Mouse (Mus musculus) cerebellum, postnatal 25 days (tissue): ENCODE measurements around the gene Gm13103.
"Not testable (repeated sequence)": the region's sequence is repeated elsewhere in the genome, so short reads cannot be mapped to it uniquely, and the experiment has no call there.

Experiments used
- DNase-seq, 2 experiments: peaks; one replicate each; pipeline ENCODE4 v3.0.0; 2021; ENCODE audit warnings: mixed read lengths in 2 of 2

Gene Gm13103

GRCm38 (mm10) chr4:143846197-143846596 lies at the start of gene Gm13103:
Gene Gm13103, plus strand, starts transcription at chr4:143846497.
- DNase-seq, result not testable (repeated sequence)

DNA sequence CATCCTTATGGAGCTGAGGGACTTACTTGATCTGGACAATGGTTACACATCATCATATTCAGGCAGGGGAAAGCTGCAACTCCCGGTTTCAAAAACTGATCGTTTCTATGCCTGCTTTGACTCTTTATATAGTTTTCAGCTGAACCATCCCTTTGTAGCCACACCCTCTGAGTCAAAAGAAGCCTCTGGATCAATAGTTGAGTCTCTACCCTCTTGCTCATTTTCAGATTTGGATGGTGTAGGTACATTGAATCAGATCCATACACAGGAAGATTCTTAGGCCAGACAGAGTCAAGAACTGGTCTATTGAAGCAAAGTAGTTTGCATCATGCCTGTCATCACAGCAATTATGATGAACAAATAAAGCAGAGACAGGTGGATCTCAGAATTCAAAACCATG lies 30.3 kb upstream of the Gm13103 start, which contains the start of gene Gm13084:
Gene Gm13084, minus strand, starts transcription at position 101 of the 400 bp plus-strand sequence.
- no peak for DNase-seq

GRCm38 (mm10) chr4:143882371-143882770 lies 36.1 kb downstream of the Gm13103 start:
- not testable (repeated sequence) for DNase-seq

DNA sequence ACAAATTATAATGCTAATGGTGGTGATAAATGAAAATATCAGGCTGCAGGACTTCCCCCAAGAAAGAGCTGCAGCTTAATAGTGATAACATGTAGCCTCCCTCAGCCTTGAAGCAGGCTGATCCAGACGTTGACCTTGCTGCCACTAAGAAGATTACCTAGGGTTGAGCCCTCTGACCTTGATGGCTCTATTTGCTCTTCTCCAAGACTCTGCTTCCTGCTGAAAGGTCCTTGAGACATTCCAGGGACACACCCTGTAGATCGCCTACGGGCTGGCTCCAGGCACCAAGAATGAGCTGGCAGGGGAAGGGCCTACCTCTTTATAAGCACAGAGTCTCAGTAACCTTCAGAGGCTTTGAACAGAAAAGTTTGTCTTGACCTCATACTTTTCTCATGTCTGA lies 48.1 kb downstream of the Gm13103 start:
- not testable (repeated sequence) for DNase-seq

GRCm38 (mm10) chr4:143900280-143900679 lies 54.0 kb downstream of the Gm13103 start, which contains the start of gene Pramef6:
Gene Pramef6, minus strand, starts transcription at chr4:143900380.
- DNase-seq, result not testable (repeated sequence)
